Mouse (Mus musculus): ENCODE results near the gene Btbd35f5. TPM values are rescaled to one million over a fixed set of nuclear protein-coding genes. Genes with fewer than 3 reads are reported as not detected.
"Not testable (repeated sequence)": the region's sequence is repeated elsewhere in the genome, so short reads cannot be mapped to it uniquely, and the experiment has no call there.

Gene Btbd35f5
- polyA plus RNA-seq (2015; fragmentation: Nextera tagmentation; extraction: Ambion mirVana) = not detected in 2 replicates

GRCm38 (mm10) chrX:32973597-32973996 is at the start of gene Btbd35f5:
Btbd35f5 (plus strand) TSS chrX:32973897.
- not testable (repeated sequence) for H3K4me1 ChIP-seq (ENCODE audit: control insufficient read depth, low read depth, low read length); H3K36me3 ChIP-seq (ENCODE audit: control insufficient read depth, insufficient read depth); H3K27me3 ChIP-seq (ENCODE audit: control insufficient read depth, insufficient read depth, low read depth, low read length); H3K4me2 ChIP-seq (ENCODE audit: low read depth, low read length); H3K9me3 ChIP-seq (replicated peaks; ENCODE audit: control insufficient read depth, low read length); H3K9ac ChIP-seq (ENCODE audit: low read depth, low read length); H3K4me3 ChIP-seq (ENCODE audit: low read depth, low read length); H3K27ac ChIP-seq (ENCODE audit: low read length); ATAC-seq (ENCODE audit: low read depth)
- WGBS (ENCODE audit: insufficient replicate concordance) = no CpG with 5 or more reads among the region's 3 CpGs

GRCm38 (mm10) chrX:32941468-32941867 is 32.2 kb upstream of the Btbd35f5 start, which contains the start of gene Gm21789:
Gm21789 (plus strand) TSS chrX:32941768.
- H3K4me3 ChIP-seq (ENCODE audit: low read depth, low read length); H3K9ac ChIP-seq (ENCODE audit: low read depth, low read length); H3K27me3 ChIP-seq (ENCODE audit: control insufficient read depth, insufficient read depth, low read depth, low read length); H3K9me3 ChIP-seq (replicated peaks; ENCODE audit: control insufficient read depth, low read length); ATAC-seq (ENCODE audit: low read depth); H3K4me1 ChIP-seq (ENCODE audit: control insufficient read depth, low read depth, low read length); H3K36me3 ChIP-seq (ENCODE audit: control insufficient read depth, insufficient read depth); H3K27ac ChIP-seq (ENCODE audit: low read length); H3K4me2 ChIP-seq (ENCODE audit: low read depth, low read length): not testable (repeated sequence)
- WGBS (ENCODE audit: insufficient replicate concordance) = no CpG with 5 or more reads among the region's 1 CpGs

Other genes starting within 250 kb of the Btbd35f5 start
- gene Btbd35f21, start 247.8 kb upstream of the Btbd35f5 start, polyA plus RNA-seq (2015; fragmentation: Nextera tagmentation; extraction: Ambion mirVana) = not detected in 2 replicates
- not detected in 2 replicates for gene Btbd35f30, start 79.3 kb upstream of the Btbd35f5 start, polyA plus RNA-seq (2015; fragmentation: Nextera tagmentation; extraction: Ambion mirVana)
- gene Gm21789, start 32.1 kb upstream of the Btbd35f5 start, polyA plus RNA-seq (2015; fragmentation: Nextera tagmentation; extraction: Ambion mirVana) = not detected in 2 replicates